Mouse (Mus musculus) heart, postnatal 10 days (tissue): Measurements from ENCODE around the gene Meis1. TPM values are rescaled to one million over a fixed set of nuclear protein-coding genes. Genes with fewer than 3 reads are reported as not detected.

Experiments
- DNase-seq, 2 experiments: peaks; one replicate each; pipeline ENCODE4 v3.0.0; 2021
- intact Hi-C: fragments of 180-260 bp; cut with DNase I; formaldehyde crosslinking; loops from one replicate; pipeline ENCODE4 v1.15.1; 2025
- total RNA-seq, 2 experiments: library from RNA; stranded (reverse); gene quantifications; 2 replicates each; pipeline ENCODE4 v1.2.3; 2021

The Meis1 gene
- total RNA-seq, 2 experiments from 2014 or later = 26.9 to 44.1 TPM

DNA sequence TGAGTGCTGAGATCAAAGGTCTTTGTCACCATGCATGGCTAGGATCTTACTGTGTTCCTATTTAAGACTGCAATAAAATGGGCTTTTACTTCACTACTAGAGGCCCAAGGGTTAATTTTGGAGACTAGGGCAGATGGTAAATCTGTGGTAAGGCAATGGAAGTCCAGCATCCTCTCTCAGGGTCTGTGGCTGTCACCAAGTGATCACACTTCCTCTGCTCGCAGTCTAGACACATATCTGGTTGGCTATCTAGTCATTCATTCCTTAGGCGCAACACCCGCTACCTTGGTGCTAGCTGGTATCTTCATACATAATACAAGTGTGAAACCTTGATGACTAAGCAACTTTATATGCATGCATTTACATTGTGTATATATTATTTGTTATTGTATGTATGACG is 22.0 kb downstream of the Meis1 start:
- intact Hi-C loops = no loop called here
- no peak for DNase-seq

DNA sequence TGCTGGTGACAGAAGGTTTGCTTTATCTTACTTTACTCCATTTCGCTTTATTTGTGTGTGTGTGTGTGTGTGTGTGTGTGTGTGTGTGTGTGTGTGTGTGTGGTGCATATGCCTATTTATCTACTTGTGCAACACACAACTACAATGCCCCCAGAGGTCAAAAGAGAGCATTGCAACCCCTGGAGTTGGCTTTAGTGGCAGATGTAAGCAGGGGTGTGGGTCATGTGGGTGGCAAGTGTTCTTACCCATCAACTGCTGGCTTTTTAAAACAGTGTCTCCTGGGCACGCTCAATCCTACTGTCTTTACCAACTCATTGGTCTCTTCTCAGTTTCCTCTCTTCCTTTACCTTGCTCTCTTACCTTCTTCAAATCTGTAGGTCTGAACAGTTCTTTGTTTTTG is 22.5 kb downstream of the Meis1 start:
- intact Hi-C loops = no loop called here

DNA sequence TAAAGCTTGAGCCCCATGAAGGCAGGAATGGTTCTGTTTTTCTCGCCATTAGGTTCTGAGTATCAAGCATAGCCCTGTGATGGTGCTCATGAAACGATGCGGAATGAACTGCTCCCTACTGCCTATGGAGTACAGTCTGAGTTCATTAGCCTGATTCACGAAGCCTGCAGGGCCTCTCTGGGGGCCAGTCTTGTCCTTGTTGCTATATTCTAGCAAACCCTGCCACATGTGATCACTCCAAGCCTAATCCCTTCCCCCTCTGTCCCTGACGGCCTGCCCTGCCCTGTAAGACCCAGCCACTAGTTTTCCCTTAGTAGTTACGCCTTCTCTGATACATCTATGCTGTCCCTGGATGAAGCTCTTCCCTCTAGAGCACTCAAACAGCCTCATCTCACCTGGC is 26.0 kb downstream of the Meis1 start:
- no peak for DNase-seq
- intact Hi-C loops = no loop called here

More for the DNA sequence above, 22.5 kb downstream of the Meis1 start:
- no peak for DNase-seq

DNA sequence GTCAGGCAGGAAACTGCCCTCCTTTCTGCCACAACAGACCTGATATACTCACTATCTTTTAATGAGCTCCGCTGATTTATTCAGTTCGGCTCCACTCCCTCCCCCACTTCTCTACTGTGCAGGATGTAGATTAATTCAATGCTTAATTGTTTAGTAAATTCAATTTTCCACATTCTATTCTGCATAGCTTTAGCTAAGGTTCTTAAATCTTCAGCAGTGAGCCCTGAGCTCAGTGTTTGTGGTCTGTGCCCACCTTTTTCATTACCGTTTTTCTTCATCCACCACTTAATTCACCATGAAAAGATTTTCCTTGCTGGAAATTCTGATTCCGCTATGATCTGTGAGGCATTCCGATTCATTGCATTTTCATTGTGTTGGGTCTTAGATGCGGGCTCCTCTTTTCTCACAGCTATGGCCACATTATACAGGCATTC is 28.5 kb downstream of the Meis1 start:
- intact Hi-C loops = no loop called here
- no peak for DNase-seq

DNA sequence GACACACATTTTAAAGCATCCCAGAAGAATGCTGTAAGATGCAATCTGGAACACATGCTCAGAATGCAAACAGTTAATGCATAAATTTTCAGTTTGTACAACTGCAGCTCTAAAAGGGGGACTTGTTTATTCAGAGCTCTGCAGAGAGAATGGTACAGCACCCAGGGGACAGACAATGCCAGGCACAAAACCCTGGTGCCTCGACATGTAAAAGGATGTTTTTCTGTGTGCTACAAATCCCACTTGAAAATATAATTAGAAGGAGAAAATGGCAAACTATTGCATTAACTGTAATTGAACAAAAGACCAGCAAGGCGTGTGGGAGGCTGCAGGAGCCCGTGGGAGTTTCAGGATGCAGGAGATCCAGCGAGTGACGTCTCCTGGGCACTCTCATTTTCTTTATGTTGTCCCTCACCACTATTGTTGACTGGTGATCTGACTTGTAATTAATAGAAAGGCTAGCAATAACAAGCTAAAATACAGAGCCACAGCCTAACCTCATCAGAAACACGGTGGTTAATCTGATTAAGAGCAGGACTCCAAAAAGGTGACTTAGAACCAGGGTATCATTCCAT is 29.0 kb downstream of the Meis1 start:
- intact Hi-C loops = no loop called here
- no peak for DNase-seq

DNA sequence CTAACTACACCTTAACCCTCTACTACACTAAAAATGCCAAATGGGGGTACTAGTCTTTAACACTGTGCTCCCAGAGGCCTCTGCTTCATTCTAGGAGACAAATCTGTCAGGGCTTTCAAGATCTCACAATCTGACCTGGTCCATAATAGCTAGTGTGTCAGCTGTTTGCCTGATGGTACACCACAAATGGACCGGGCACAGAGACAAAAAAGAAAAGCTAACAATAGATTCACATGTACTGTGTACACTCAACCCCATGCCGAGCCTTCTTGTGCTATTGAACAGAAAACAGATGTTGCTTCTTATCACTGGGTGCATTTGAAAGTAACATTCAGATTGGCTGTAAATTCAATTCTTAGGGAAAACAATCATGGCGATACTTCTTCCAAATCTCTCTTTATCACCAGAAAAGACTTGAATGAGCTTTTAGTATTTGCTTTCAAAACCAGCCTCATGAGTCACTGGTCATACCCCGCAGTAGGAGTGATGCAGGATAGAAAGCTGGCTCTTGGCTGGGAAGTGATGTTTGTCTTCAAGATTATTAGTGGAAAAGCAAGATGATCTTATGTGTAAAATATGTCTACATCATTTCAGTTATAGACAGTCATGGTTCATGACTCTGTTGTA is 30.0 kb downstream of the Meis1 start:
- DNase-seq = peak; percentile 60 to 61
- intact Hi-C loops = no loop called here

DNA sequence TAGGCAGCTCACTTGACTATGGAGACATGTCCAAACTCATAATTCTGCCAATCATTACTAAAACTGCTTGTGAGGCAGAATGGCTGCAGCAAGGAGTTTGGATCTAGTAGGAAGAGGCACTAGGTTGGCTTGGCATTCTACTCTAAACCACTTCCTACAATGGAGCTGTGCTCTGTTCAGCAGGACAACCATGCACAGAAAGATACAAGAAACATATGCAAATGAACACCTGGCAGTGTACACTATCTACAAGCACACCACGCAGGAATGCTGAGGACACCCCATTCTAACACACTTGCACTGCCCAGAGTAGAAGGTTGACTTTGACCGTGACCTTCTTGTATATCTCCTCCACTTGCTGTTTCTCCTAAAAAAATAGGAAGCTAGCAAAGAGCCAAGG is 35.0 kb downstream of the Meis1 start:
- intact Hi-C loops = no loop called here
- no peak for DNase-seq

DNA sequence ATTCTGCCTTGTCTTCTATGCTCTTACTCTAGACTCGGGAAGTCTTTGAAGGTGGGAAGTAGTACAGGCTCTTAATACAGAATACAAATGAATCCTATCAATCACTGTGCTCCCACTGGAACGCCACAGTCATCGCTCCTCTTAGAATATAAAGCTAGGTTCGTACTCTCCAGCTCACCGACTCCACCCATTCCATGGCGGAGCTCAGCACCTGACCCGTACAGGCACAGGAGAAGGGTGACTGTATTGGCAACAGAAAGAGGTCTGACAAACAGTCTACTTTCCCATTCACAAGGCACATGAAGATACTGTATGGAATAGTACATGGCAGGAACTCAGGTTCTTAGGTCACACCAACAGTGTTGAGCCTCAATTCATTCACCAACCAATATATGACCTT is 35.5 kb downstream of the Meis1 start:
- intact Hi-C loops = no loop called here
- no peak for DNase-seq

DNA sequence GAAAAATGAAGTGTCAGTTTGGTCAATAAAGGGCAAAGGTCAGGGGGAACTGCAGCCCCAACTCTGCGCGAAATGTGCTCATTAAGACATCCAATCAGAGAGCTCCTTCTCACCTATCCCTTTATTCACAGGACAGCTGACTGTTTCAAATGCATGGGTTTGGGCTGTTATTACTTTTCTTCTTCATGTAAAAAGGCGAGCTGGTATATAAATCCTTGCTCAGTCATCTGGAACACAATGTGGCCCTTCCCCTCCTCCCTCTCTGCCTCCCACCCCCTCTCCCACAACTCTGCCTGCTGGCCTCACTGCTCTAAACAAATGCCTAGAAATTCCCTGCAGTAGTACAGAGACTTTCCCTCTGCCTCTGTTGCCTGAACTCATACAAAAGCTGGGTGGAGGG is 36.5 kb downstream of the Meis1 start:
- no peak for DNase-seq
- intact Hi-C loops = no loop called here

DNA sequence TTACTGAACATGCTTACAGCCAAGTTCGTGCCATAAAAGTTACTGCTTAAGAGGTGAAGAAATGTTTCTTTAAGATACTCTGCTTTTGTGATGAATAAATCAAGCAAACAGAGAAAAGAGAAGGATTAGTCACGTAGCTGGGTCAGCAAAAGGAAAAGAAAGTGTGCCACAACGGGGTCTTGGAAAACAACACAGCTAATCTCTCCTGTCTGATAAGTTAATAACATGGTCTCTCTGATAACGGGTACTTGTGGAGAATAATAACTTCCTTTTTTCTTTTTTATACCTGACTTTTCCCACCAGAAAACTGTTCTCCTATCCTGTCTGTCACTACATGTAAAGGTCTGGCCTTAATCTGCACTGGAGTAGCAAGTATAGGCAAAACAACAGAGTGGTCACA is 37.4 kb downstream of the Meis1 start:
- intact Hi-C loops = no loop called here
- DNase-seq = no peak

DNA sequence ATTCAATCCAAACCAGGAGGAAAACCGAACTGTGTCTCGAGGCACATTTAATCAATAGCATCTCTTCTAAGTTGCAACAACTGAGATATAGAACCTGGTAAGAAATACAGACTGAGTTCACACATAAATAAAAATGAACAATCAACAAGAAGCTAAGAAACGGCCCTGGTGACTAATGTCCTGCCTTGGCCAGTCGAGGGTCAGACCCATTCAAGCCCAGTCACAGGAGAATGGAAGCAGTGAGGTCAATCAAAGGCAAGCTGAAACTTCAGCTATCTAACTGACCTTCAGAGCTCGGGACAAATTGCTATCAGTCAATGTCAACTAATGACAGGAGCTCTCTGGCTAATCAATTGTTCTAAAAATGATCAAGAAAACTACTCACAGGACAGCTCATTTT is 38.2 kb downstream of the Meis1 start:
- intact Hi-C loops = no loop called here

DNA sequence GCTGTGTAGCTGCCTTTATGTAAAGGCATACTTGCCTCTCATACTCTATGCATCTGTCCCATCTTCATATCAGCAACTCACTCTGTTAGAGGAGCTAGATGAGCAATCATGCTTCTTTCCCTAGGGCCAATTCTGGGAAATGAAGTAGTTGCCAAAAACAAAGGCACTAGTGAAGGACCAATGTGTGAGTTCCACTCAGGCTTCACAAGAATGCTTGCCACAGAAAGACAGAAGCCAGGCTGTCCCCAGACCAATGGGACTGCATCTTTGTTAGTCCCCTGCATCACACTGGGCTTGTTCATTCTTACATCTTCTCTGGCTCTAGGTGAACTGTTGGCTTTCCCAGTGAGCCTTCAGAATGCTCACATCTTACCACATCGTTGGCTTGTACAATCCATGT is 43.7 kb downstream of the Meis1 start:
- intact Hi-C loops = no loop called here

More for the DNA sequence above, 38.2 kb downstream of the Meis1 start:
- DNase-seq = no peak

DNA sequence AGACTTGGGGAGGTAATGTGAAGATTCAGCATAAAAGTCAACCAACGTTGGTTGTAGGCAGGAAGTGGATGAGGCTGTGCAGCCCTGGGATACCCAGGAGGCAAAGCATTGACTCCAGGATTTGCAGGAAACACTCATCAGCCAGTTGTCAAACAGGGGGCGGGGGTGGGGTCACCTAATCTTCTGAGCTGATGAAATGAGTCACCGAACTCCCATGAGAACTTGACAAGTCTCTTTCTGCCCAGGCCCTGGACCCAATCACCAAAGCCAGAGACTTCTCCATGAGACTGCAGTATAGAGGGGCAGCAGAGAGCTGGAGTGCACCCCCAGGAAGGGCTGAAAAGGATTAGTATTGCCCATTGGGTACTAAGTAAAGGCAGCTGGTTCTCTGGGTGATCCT is 45.0 kb downstream of the Meis1 start:
- intact Hi-C loops = no loop called here
- no peak for DNase-seq

More for the DNA sequence above, 43.7 kb downstream of the Meis1 start:
- DNase-seq = no peak

DNA sequence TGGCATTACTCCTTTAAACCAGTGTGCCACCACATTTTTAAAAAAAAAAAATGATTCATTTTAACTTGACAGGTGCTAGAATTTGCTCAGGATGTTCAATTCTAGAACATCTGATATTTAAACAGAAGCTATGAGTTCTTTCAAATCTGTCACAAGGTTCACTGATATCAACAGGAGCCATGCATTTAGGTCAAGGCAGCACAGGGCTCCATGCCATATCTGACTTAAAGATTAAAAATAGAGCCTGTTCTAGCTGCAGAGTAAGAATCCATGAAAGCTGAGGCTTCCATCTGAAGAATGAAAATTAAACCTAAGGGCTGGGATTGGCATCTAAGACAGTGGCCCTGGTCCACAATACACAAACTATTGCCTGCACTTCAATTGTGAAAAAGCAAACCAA is 45.8 kb downstream of the Meis1 start:
- DNase-seq = no peak
- intact Hi-C loops = no loop called here

DNA sequence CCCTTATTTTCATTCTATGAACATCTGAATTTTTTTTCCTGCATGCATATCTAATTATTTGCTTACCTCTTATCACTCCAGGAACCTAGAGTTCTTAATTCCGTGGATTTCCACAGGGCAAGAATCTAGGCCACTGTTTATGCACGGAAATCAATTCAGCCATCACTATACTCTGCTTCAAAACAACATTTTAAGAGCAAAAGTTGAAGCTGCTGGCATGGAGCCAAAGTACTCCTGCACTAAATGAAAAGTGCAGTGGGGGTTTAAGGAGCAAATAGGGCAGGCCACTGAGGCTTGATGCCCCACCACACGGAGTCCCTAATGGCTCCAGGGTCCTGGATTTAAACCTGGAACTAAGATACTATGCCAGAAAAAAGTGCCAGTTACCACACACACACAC is 47.2 kb downstream of the Meis1 start:
- no peak for DNase-seq
- intact Hi-C loops = no loop called here

DNA sequence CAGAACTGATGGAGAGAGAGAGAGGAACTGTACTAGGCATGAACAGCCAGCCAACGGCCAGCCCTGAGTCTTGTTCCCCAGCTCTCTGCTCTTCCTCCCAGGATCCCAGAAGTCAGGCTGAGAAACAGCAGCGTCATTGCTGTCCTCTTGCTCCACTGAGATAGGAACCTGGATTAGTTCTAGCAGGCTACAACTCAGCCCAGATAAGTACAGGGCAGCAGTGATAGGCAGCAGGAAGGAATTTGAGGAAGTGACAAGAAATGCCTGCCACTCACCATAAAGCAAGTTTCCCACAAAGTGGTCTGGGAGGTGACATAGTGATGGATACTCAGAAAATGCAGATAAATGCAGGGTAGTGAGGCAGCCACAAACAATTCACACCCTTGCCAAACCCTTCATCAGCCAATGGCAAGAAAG is 48.9 kb downstream of the Meis1 start:
- no peak for DNase-seq
- intact Hi-C loops = no loop called here

DNA sequence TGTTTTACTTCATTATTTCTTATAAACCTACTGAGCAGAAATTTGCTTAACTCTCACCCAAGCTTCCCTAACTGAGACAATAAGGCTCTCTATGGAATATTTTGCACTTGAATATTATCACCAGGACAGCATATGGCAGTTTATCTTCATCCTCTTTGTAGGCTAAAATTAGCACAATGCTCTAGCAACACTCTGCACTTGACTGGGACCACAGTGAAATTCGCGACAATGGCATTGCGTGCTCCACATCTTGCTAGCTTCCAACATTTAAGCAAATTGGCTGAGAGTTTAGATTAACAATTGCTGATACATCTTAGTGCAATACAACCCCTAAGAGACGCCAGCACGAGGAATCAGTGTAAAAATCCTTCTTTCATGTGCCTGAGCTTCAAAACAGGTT is 54.4 kb downstream of the Meis1 start:
- peak in 1 of 2 experiments; percentile 30 for DNase-seq
- intact Hi-C loops = no loop called here

DNA sequence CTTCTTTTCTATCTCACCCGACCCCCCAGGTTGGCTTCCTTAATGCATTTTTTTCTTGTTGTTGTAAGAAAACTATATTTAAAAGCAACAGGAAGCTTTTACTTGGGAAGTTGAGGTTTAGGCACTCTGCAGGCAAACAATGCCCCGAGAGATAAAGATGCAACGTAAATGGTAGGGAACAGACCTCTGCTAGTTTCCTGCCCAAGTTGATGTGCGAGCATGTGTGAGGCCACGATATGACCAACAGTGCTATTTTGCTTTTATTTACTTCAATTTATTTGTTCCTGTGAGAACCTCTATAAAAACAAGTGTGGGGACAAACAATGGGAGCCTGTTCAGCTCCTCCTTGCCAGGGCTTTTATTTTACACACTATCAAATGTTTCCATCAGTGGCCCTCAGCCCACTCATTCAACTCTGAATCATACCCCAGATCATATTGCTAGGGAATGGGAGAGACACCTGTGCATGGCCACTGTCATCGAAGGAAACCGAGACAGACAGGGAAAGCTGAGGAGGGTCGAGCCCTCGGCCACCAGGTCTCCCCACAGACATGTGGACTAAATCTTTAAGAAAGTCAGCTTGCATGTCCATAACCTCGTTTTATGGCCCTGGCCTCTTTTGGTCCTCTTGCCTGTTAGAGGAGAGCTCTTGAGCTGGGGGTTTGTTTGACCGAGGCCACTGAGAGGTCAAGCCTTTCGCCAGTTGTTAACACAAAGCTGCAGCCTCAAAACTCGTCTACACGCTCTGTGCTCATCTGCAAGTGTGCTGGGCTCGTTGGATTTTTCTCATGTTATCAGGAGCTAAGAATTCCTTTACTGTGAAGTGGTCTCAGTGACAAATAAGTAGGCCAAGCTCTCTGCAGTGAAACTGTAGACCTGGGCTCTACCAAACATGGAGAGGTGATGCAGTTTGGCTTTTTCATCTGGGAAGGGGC is 55.3 kb downstream of the Meis1 start:
- peak; percentile 37 to 40 for DNase-seq
- intact Hi-C loops = no loop called here

DNA sequence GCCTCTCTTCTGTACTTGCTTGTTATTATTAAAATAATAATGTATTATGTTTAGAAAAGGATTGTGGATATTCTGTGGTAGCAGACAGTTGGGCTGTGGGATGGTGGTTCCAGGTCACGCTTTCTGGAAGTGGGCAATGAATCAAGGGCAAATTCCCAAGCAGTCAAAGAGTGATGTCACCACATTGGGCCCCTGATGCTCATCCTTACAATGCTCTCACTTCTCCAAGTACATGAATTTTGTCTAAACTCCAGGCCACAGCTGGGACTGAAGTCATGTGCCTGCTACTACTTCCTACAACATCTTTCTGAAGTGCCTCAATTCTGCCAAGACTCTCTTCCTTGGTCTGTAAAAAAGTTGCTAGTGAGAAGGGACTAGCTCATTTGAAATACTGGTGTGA is 59.3 kb downstream of the Meis1 start:
- intact Hi-C loops = loop anchor here (5.0 kb wide), 1 partner anchor 82 kb away; no protein-coding TSS in a partner anchor
- DNase-seq = peak; percentile 41 to 52

DNA sequence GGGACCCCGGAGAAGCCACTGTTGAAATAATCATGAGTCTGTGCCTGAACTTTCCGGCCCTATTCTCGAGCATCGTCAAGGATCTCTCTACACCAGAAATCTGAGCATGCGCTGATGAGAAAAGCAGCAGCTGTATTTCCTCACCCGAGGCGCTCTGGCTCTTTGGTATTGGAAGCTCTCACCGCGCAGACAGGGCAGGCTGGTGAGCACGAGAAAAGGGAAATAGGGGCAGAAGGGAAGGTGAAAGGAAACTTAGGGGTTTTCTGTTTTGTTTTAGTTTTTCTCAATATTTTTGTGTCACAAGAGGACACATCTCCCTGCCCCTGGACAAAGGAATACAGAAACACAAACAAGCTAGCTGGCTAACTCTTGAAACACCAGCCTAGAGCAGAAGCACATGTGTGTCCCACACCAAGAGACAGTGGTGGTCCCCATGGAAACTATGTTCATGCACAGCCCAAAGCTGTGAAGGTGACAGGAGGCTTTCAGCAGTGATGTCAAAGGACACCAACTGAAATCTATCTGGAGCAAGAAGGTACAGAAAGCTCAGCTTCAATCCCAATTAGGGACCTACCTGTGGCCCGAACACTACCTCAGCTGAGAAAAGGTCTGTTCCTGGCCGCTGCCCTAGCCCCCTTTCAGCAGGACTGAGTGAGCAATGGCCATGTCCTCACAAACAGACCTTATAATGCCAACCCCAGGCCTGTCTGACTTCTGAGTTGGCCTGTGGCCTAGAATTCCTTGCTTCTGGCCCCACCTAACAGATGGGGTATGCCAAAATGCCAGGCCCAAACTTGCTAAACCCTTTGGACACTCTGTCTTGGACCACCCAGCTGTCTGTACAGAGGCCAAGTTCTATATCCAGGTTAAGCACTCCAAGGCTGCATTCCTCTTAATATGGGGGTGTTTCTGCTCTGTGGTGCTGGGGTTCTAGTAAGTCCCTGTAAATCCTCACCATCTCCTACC is 60.7 kb downstream of the Meis1 start:
- peak; percentile 81 to 84 for DNase-seq
- intact Hi-C loops = loop anchor here (1.0 to 5.0 kb wide), 2 partner anchors 59 to 81 kb away; no protein-coding TSS in a partner anchor
